Mouse (Mus musculus): ENCODE results near the gene Mbnl2.
A peak's percentile ranks its signal among the peaks of the same experiment; 100 is the strongest.

Gene Mbnl2

DNA sequence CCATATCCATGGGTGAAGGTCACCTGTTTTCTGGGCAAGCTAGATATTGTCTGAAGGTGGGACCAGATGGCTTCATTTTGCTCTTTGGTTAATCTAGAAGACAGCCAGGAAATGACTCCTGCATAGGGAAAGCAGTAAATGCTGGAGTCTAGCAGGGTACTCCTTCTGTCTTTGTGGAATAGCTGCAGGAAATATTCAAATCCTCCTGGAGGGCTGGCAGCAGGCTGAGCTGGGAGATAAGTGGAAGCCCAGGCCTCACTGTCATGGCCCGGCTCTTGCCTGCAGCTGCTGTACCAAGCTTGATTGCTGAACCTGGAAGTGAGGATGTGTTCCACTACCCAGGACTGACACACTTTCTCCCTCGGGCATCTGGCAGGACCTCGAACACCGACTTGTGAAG is 191.3 kb downstream of the Mbnl2 start:
- peak; percentile 47; the same call in 1 of the 2 replicates for ATAC-seq (ENCODE audit: insufficient number of reproducible peaks, low FRiP score, low TSS enrichment)

DNA sequence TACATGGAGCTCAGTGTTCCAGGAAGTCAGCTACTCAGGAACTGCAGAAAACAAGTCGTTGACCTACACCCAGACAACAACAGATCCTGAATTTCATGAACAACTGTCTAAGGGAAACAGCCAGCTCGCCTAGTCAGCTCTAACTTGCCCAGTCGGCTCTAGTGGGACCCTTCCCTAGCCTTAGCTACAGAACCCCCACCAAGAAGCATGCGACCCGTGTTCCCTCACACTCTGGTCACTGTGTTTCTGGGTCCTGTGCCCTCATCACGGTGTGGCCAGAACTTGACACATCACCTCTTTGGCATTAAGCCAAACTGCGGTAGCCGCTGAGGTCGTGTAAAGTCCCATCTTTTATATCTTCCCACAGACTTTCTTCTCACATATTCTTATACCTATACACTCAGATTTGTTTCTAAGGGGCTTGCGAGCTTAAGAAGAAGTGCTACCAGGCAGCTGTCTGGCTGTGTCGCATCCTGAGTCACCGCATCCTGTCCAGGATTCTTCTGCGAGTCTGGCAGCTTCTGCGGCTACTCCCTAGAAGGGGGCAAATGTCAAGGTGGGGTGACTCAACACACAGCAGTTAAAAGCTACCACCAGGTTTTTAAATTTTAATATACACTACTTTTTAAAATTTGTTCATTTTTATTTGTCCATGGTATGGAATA is 193.8 kb downstream of the Mbnl2 start:
- ATAC-seq (ENCODE audit: insufficient number of reproducible peaks, low FRiP score, low TSS enrichment): no peak

DNA sequence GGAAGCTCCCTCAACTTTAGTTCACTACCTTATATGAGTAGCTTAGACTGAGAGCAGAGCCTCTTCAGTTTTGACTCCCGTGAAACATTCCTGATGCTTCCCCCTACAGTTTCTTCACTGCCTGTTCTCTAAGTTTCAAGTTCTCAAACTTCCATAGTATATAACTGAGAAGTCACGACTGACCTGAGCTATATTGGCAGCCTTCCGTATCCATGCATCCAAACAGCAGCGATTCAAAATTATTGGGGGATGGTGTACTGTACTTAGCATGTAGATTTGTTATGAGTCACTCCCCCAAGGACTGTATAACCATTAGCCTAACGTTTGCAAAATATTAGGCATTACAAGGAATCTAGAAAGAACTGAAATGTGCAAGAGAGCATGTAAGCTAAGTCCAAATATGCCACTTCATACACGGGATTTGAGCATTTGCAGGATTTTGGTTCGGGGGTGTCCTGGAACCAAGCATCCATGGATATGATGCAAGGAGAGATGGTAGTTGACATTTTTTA is 200.8 kb downstream of the Mbnl2 start:
- no peak for ATAC-seq (ENCODE audit: insufficient number of reproducible peaks, low FRiP score, low TSS enrichment)

DNA sequence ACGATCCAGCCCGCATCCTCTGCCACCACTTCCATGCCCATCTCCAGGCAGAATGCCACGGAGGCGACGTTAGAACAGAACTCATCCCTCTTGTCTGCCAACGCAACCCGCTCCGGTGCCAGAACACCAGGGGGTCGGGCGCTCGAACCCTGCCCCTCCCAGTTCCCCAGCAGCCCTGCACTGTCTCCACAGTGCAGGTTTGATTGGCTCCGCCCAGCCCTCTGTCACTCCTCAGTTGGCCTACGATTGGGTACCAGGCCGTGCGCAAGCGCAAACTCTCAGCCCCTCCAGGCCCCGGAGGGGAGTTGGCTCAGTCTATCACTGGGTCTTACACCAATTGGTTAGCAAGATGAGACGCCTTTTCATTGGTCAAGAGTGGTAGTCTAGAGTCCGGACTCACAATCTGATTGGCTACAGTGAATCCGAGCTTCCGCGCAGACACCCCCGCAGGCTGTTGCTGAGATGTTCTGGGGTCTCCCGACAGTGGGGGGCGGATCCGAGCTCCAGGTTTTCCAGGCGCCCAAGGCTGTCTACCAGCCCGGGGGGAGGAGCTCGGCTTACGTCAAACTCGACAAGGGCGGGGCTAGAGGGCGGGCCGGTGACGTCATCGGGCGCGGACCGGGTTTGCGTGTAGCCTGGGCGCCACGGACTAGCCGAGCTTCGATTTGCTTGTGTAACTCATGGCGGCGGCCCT is 202.0 kb downstream of the Mbnl2 start:
- ATAC-seq (ENCODE audit: insufficient number of reproducible peaks, low FRiP score, low TSS enrichment): peak; percentile 90

DNA sequence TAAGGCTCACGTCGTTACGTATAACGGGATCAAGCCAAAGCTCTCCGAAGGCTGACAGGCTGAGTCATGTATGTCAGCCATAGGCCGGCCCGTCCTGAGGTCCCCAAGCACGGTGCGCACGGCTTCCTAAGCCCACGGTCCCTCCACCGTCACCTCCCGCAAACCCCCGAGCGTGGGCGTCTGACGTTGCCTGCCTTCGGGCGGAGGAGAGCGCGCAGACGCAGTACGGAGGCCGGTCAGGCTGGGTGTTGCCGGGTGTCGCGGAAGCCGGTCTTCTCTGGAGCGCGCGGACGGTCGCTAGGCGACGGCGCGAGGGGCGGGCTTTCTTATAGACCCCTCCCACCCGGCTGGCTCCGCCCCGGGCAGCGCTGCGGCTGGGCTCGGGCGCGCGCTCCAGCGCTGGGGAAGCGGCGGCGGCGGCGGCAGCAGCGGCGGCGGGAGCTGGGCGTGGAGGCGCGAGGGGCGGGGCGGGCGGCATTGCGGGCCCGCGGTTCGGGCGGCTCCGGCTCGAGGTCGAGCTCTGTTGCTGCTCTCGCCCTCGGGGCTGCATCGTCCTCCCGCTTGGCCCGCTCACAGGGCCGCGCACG is 202.6 kb downstream of the Mbnl2 start, which contains the start of gene Rap2a:
Gene Rap2a (plus strand): TSS at position 463 of the 587 bp plus-strand sequence.
- ATAC-seq (ENCODE audit: insufficient number of reproducible peaks, low FRiP score, low TSS enrichment): peak; percentile 82

DNA sequence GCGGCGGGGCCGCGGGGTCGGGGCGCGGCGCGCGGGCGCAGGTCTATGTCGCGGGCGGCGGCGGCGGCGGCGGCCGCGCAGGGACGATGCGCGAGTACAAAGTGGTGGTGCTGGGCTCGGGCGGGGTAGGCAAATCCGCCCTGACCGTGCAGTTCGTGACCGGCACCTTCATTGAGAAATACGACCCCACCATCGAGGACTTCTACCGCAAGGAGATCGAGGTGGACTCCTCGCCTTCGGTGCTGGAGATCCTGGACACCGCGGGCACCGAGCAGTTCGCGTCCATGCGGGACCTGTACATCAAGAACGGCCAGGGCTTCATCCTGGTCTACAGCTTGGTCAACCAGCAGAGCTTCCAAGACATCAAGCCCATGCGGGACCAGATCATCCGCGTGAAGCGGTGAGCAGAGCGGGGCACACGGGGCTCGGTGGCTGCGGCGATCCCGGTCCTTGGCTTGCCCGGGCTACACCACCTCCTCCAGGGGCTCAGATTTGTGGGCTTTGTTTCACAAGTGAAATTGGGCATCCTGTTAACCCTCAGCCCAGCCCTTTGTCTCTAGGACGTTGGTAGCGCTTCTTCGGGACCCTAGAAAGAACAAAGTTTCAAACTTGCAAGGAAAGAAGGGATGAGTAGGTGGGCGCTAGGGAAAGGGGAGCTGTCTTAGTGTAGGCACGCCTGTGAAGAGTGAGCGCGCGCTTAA is 203.3 kb downstream of the Mbnl2 start:
- peak; percentile 7 for ATAC-seq (ENCODE audit: insufficient number of reproducible peaks, low FRiP score, low TSS enrichment)

DNA sequence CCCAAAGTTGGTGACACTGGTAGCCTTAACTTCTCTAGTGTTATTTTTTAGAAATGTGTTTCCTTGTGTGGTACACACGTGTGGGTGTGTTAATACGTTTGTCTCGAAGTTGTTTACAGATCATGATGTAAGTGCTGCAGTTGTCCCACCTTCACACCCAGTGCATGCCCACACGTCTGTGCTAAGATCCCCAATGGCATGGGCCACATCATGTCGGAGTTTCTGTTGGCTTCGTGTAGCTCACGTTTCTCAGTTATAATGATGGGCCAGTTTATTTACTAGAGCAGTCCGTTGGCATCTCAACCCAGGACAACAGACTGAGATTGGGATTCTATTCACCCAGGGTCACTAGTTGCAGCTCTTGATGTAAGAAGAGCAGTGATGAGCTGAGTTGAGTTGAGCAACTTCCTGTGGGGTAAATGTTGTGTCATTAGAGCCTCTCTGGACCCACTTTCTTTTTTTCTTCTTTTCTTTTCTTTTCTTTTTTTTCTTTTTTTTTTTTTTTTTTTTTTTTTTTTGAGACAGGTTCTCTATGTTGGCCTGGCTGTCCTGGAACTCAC is 205.0 kb downstream of the Mbnl2 start:
- ATAC-seq (ENCODE audit: insufficient number of reproducible peaks, low FRiP score, low TSS enrichment): no peak

DNA sequence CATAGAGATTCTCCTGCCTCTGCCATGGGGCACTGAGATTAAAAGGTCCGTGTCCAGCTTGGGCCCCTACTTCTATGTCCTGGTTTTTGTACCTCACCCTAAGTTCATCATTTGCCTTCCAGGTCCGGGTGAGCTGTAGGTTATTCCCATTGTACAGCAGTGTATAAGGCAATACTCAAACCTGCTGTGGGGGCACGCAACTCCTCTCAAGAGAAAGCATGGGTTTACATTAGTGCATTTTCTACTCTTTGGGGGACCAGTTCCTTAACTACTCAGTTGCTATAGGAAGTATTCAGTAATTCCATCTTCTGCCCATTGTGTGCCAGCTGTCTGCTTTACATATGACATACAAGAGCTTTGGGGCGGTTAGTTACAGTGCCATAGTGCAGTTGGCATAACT is 205.5 kb downstream of the Mbnl2 start:
- no peak for ATAC-seq (ENCODE audit: insufficient number of reproducible peaks, low FRiP score, low TSS enrichment)
